In genomic region chr1:50961954-50962648, GRCm38 (mm10) we compare ENCODE assay signal across 9 mouse cellular contexts.
DNase-seq lines count a peak whose midpoint lies in the region; ATAC-seq and TF ChIP-seq lines count a peak whose summit lies in the region.
"Had no signal": no experiment of that assay in that cellular context is flagged by ENCODE, and none has a peak within 500 bp of the region (broad histone marks: within the 10 kb centered on the region; RNA-seq: fewer than 3 reads in every experiment).

No protein-coding gene starts in this region.

- DNase-seq in urinary bladder, adult 18-20 months (ENCODE audit: low spot score in 2 of 2): peak; percentile 16 to 39
- DNase-seq in urinary bladder, adult 2 months (ENCODE audit: low spot score): no peak
- DNase-seq in cerebellum, adult 2 months: peak; percentile 40 to 71
- peak; percentile 89 for DNase-seq in hindbrain, embryonic 14.5 days (ENCODE audit: low spot score)
- DNase-seq in layer of hippocampus, postnatal 10 days (ENCODE audit: low spot score in 2 of 2): peak; percentile 64 to 77
- DNase-seq in midbrain, embryonic 14.5 days: peak; percentile 90
- peak; percentile 53 for DNase-seq in thymus, postnatal 4 days

- H3K9ac ChIP-seq in forebrain, embryonic 16.5 days (replicated peaks; ENCODE audit: low read depth, low read length): no peak overlapping the region
- no peak overlapping the region for H3K9ac ChIP-seq in hindbrain, embryonic 14.5 days
- no peak overlapping the region; the same call in 1 of the 2 replicates for H3K9ac ChIP-seq in midbrain, embryonic 14.5 days (replicated peaks; ENCODE audit: low read length)

- no peaks in the 10 kb centered on the region for H3K27me3 ChIP-seq in cerebellum, adult 2 months (ENCODE audit: control insufficient read depth, insufficient read depth, low read length)
- H3K27me3 ChIP-seq in forebrain, embryonic 16.5 days (replicated peaks; ENCODE audit: control insufficient read depth, insufficient read depth, low read length): no peaks in the 10 kb centered on the region
- no peaks in the 10 kb centered on the region for H3K27me3 ChIP-seq in hindbrain, embryonic 14.5 days (ENCODE audit: control insufficient read depth, insufficient read depth, low read length)
- no peaks in the 10 kb centered on the region for H3K27me3 ChIP-seq in midbrain, embryonic 14.5 days (ENCODE audit: control insufficient read depth, insufficient read depth, low read length)

- no peaks in the 10 kb centered on the region for H3K36me3 ChIP-seq in forebrain, embryonic 16.5 days (ENCODE audit: control insufficient read depth, insufficient read depth)
- peaks cover 6% of the 10 kb centered on the region; the same call in 1 of the 2 replicates for H3K36me3 ChIP-seq in hindbrain, embryonic 14.5 days (replicated peaks; ENCODE audit: control insufficient read depth, insufficient read depth)
- H3K36me3 ChIP-seq in midbrain, embryonic 14.5 days (ENCODE audit: control insufficient read depth, insufficient read depth, low read length): peaks cover 4% of the 10 kb centered on the region; the same call in 1 of the 2 replicates

- 54% methylated on average over 5 of the region's 5 CpGs for WGBS in cerebellum, adult 2 months
- WGBS in forebrain, embryonic 16.5 days: 47% methylated on average over 5 of the region's 5 CpGs
- 37% methylated on average over 5 of the region's 5 CpGs for WGBS in hindbrain, embryonic 14.5 days
- WGBS in midbrain, embryonic 14.5 days: 41% methylated on average over 5 of the region's 5 CpGs

- H3K4me2 ChIP-seq in forebrain, embryonic 16.5 days (ENCODE audit: low read length): no peak overlapping the region
- no peak overlapping the region for H3K4me2 ChIP-seq in hindbrain, embryonic 14.5 days (replicated peaks)
- no peak overlapping the region for H3K4me2 ChIP-seq in midbrain, embryonic 14.5 days (ENCODE audit: low read length)

- no peak overlapping the region for H3K4me3 ChIP-seq in cerebellum, adult 2 months (replicated peaks; ENCODE audit: insufficient read depth, low read depth, low read length)
- no peak overlapping the region for H3K4me3 ChIP-seq in forebrain, embryonic 16.5 days (replicated peaks; ENCODE audit: low read length)
- no peak overlapping the region for H3K4me3 ChIP-seq in hindbrain, embryonic 14.5 days (replicated peaks; ENCODE audit: low read length)
- H3K4me3 ChIP-seq in midbrain, embryonic 14.5 days (replicated peaks; ENCODE audit: low read depth, low read length): no peak overlapping the region
- H3K4me3 ChIP-seq: erythroblast, embryonic 14.5 days had no signal

- TF ChIP-seq POLR2A in cerebellum, adult 2 months (IDR thresholded peaks at IDR 0.05; ENCODE audit: borderline replicate concordance, insufficient read depth, low read length): no peak

- ATAC-seq in forebrain, embryonic 16.5 days: peak; percentile 72
- ATAC-seq in hindbrain, embryonic 14.5 days (ENCODE audit: low FRiP score): no peak
- no peak for ATAC-seq in midbrain, embryonic 14.5 days (ENCODE audit: low FRiP score, low TSS enrichment)

- TF ChIP-seq CTCF in cerebellum, adult 2 months (IDR thresholded peaks at IDR 0.05; ENCODE audit: borderline replicate concordance, insufficient read depth, low read depth, low read length): peak; percentile 16; the same call in 1 of the 2 replicates

- peaks cover 7% of the 10 kb centered on the region; the same call in 1 of the 2 replicates for H3K4me1 ChIP-seq in cerebellum, adult 2 months (ENCODE audit: control insufficient read depth, insufficient read depth, low read length)
- H3K4me1 ChIP-seq in forebrain, embryonic 16.5 days (replicated peaks; ENCODE audit: control insufficient read depth, insufficient read depth, low read length): no peaks in the 10 kb centered on the region
- no peaks in the 10 kb centered on the region for H3K4me1 ChIP-seq in hindbrain, embryonic 14.5 days (replicated peaks; ENCODE audit: control insufficient read depth, insufficient read depth, low read length)
- H3K4me1 ChIP-seq in midbrain, embryonic 14.5 days (ENCODE audit: control insufficient read depth, insufficient read depth, low read length): peaks cover 4% of the 10 kb centered on the region; the same call in 1 of the 2 replicates

- no peaks in the 10 kb centered on the region for H3K9me3 ChIP-seq in forebrain, embryonic 16.5 days (ENCODE audit: control insufficient read depth, low read length)
- no peaks in the 10 kb centered on the region for H3K9me3 ChIP-seq in hindbrain, embryonic 14.5 days (ENCODE audit: control insufficient read depth, low read length)
- H3K9me3 ChIP-seq in midbrain, embryonic 14.5 days (ENCODE audit: control insufficient read depth, low read length): no peaks in the 10 kb centered on the region

- H3K27ac ChIP-seq in cerebellum, adult 2 months (ENCODE audit: insufficient read depth, low read length): no peak overlapping the region
- H3K27ac ChIP-seq in forebrain, embryonic 16.5 days (ENCODE audit: low read length): no peak overlapping the region
- no peak overlapping the region for H3K27ac ChIP-seq in hindbrain, embryonic 14.5 days
- H3K27ac ChIP-seq in midbrain, embryonic 14.5 days (replicated peaks; ENCODE audit: low read depth, low read length): no peak overlapping the region
